ENCODE assay signal across 8 mouse cellular contexts in genomic region chr7:6729061-6729817, GRCm38 (mm10). TPM values are rescaled to one million over a fixed set of nuclear protein-coding genes. Genes with fewer than 3 reads are reported as not detected.
DNase-seq lines count a peak whose midpoint lies in the region; ATAC-seq and TF ChIP-seq lines count a peak whose summit lies in the region.

No protein-coding gene starts in this region.

- DNase-seq in adrenal gland, adult 2 months: peak; percentile 95
- peak; percentile 94 to 96 for DNase-seq in gastrocnemius, adult 8-10 months (ENCODE audit: low spot score in 2 of 2)
- DNase-seq in left cerebral cortex, adult 18-20 months (ENCODE audit: low spot score in 2 of 2): peak; percentile 94 to 95
- peak; percentile 98 for DNase-seq in lung, postnatal 36 days
- peak; percentile 89 for DNase-seq in retina, postnatal 7 days (ENCODE audit: low read depth, low spot score)
- peak; percentile 85 to 94 for DNase-seq in urinary bladder, postnatal 36 days (ENCODE audit: low spot score in 2 of 2)

- H3K27ac ChIP-seq in cortical plate, adult 2 months (ENCODE audit: insufficient read depth, low read length): peak overlapping the region; percentile 90
- peak overlapping the region; percentile 92 for H3K27ac ChIP-seq in hindbrain, embryonic 16.5 days (ENCODE audit: low read depth, low read length)

- peak; percentile 32 for ATAC-seq in hindbrain, embryonic 16.5 days

- no peak for TF ChIP-seq CTCF in cortical plate, adult 2 months (IDR thresholded peaks at IDR 0.05; ENCODE audit: extremely low read depth, insufficient read depth, low read length)

- peak overlapping the region; percentile 75 for H3K9ac ChIP-seq in hindbrain, embryonic 16.5 days (ENCODE audit: low read depth, low read length)

- H3K36me3 ChIP-seq in hindbrain, embryonic 16.5 days (ENCODE audit: control insufficient read depth, insufficient read depth, low read length): no peaks in the 10 kb centered on the region; the same call in 1 of the 2 replicates

- TF ChIP-seq POLR2A in cortical plate, adult 2 months (IDR thresholded peaks at IDR 0.05; ENCODE audit: extremely low read depth, insufficient read depth, low read length): no peak; the same call in 1 of the 2 replicates

- H3K9me3 ChIP-seq in hindbrain, embryonic 16.5 days (ENCODE audit: control insufficient read depth, low read length): peaks cover 27% of the 10 kb centered on the region

- 52% methylated on average over 37 of the region's 37 CpGs for WGBS in hindbrain, embryonic 16.5 days

- H3K27me3 ChIP-seq in hindbrain, embryonic 16.5 days (replicated peaks; ENCODE audit: control insufficient read depth, insufficient read depth, low read length): no peaks in the 10 kb centered on the region

- peak overlapping the region; percentile 52 for H3K4me2 ChIP-seq in hindbrain, embryonic 16.5 days (ENCODE audit: low read length)

- peak overlapping the region; percentile 61 for H3K4me3 ChIP-seq in cortical plate, adult 2 months (ENCODE audit: insufficient read depth, low read length)
- H3K4me3 ChIP-seq in hindbrain, embryonic 16.5 days (ENCODE audit: low read length): peak overlapping the region; percentile 64

- H3K4me1 ChIP-seq in cortical plate, adult 2 months (ENCODE audit: control insufficient read depth, insufficient read depth, low read length): no peaks in the 10 kb centered on the region
- H3K4me1 ChIP-seq in hindbrain, embryonic 16.5 days (ENCODE audit: control insufficient read depth, insufficient read depth, low read depth, low read length): no peaks in the 10 kb centered on the region

RNA-seq across cellular contexts. Expression of gene Peg3, which starts 1.0 kb away (rescaled TPM):
- total RNA-seq in adrenal gland, adult 2 months (2021): 10 to 100 TPM; 41.3 to 41.5 TPM
- 2.7 and 3.0 TPM in 2 replicates for polyA plus RNA-seq in adrenal gland, adult 2 months (2012; rRNA removed)
- polyA plus RNA-seq in cortical plate, adult 2 months (2012; rRNA removed): 109 and 119 TPM in 2 replicates
- 1 to 10 TPM; 2.0 to 3.8 (median 2.5) TPM for total RNA-seq in gastrocnemius, adult 8-10 months (2022)
- 97.5 and 111 TPM in 2 replicates for polyA plus RNA-seq in hindbrain, embryonic 16.5 days (2015; fragmentation: Nextera tagmentation; extraction: Ambion mirVana)
- total RNA-seq in left cerebral cortex, adult 18-20 months (2021): 100 to 1,000 TPM; 217 to 231 TPM

RNA-seq across cellular contexts. Expression of gene Usp29, which starts 1.1 kb away (rescaled TPM):
- 1 to 10 TPM; 1.2 to 1.4 TPM for total RNA-seq in adrenal gland, adult 2 months (2021)
- 0.08 and 0.31 TPM in 2 replicates for polyA plus RNA-seq in adrenal gland, adult 2 months (2012; rRNA removed)
- 10.5 and 10.7 TPM in 2 replicates for polyA plus RNA-seq in cortical plate, adult 2 months (2012; rRNA removed)
- not detected for total RNA-seq in gastrocnemius, adult 8-10 months (2022)
- 26.8 and 31.3 TPM in 2 replicates for polyA plus RNA-seq in hindbrain, embryonic 16.5 days (2015; fragmentation: Nextera tagmentation; extraction: Ambion mirVana)
- total RNA-seq in left cerebral cortex, adult 18-20 months (2021): 10 to 100 TPM; 42.2 to 44.7 TPM

RNA-seq across cellular contexts. Expression of gene Zim1, which starts 33.0 kb away (rescaled TPM):
- 1 to 10 TPM; 3.2 to 4.3 TPM for total RNA-seq in adrenal gland, adult 2 months (2021)
- polyA plus RNA-seq in adrenal gland, adult 2 months (2012; rRNA removed): 0.29 and 0.36 TPM in 2 replicates
- polyA plus RNA-seq in cortical plate, adult 2 months (2012; rRNA removed): 1.8 and 2.0 TPM in 2 replicates
- 1 to 10 TPM; 2.2 to 2.8 (median 2.5) TPM for total RNA-seq in gastrocnemius, adult 8-10 months (2022)
- polyA plus RNA-seq in hindbrain, embryonic 16.5 days (2015; fragmentation: Nextera tagmentation; extraction: Ambion mirVana): 6.9 and 9.5 TPM in 2 replicates
- total RNA-seq in left cerebral cortex, adult 18-20 months (2021): 1 to 10 TPM; 3.8 to 6.6 TPM

Comparison
In these comparisons a context has a peak if more than half of its experiments do, and no peak if none do; other contexts are left out.
1. Peak in every context shown above with its lines: DNase-seq, ATAC-seq, H3K4me3 ChIP-seq and H3K27ac ChIP-seq.
2. RNA of gene Peg3, which starts 1.0 kb away (total RNA-seq): 217 to 231 TPM in left cerebral cortex, adult 18-20 months and 41.3 to 41.5 TPM in adrenal gland, adult 2 months; 2.0 to 3.8 TPM in gastrocnemius, adult 8-10 months; every median in the first group is over 4 times any median in the second.
3. RNA of gene Usp29, which starts 1.1 kb away (total RNA-seq): 42.2 to 44.7 TPM in left cerebral cortex, adult 18-20 months; 1.2 to 1.4 TPM in adrenal gland, adult 2 months and not detected in gastrocnemius, adult 8-10 months; every median in the first group is over 10 times any median in the second.